Mouse (Mus musculus): Measurements from ENCODE around the gene Pex11g.

- TF ChIP-seq POLR2A (IDR thresholded peaks at IDR 0.05; ENCODE audit: insufficient read depth, low read depth, low read length) (no peak), CTCF (IDR thresholded peaks at IDR 0.05; ENCODE audit: insufficient read depth, low read depth, low read length) (no peak)
These were observed 8.4 kb upstream of the Pex11g start for GRCm38 (mm10) chr8:3475715-3476429.
